Mouse (Mus musculus) bone marrow macrophage, adult 2 months (primary cell): Measurements from ENCODE around the gene Sla2.

Experiments
- CTCF ChIP-seq: IDR thresholded peaks from 2 replicates; pipeline ENCODE4 v1.5.1; 2012; ENCODE audit warnings: low read depth, mild to moderate bottlenecking, low read length, moderate library complexity
- POLR2A ChIP-seq: IDR thresholded peaks from 2 replicates; pipeline ENCODE4 v1.6.1; 2012; ENCODE audit warnings: mild to moderate bottlenecking, low read depth, low read length, borderline replicate concordance

DNA sequence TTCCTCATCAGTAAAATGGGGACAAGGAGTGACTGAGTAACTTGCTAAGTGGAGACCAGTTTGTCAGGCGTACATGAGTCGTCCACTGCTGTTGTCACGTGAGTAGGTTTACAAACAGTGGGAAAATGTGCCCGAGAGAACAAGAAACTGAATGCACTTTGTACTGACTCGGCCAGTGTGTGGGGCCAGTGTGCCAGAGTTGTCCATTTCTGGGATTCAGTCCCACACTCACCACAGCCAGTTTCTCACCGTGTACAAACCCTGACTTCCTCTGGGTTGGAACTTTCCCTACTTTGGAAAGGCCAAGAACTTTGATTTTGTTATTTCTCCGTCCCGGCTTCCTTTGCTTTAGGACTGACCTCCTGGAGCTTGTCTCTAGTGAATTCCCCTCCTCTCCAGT, 18.0 kb downstream of the Sla2 start:
- no peak for TF ChIP-seq CTCF
- no peak for TF ChIP-seq POLR2A
